Mouse (Mus musculus) layer of hippocampus, adult 9-11 months (tissue): ENCODE measurements around the gene Vav3.
A peak's percentile ranks its signal among the peaks of the same experiment; 100 is the strongest.

Experiments
- DNase-seq: peaks from one replicate; pipeline ENCODE4 v3.0.0; 2022

The Vav3 gene

GRCm38 (mm10) chr3:109596084-109596483 is 255.6 kb downstream of the Vav3 start:
- no peak for DNase-seq

- no peak for DNase-seq
Observed at GRCm38 (mm10) chr3:109600699-109601451, 260.4 kb downstream of the Vav3 start.

DNA sequence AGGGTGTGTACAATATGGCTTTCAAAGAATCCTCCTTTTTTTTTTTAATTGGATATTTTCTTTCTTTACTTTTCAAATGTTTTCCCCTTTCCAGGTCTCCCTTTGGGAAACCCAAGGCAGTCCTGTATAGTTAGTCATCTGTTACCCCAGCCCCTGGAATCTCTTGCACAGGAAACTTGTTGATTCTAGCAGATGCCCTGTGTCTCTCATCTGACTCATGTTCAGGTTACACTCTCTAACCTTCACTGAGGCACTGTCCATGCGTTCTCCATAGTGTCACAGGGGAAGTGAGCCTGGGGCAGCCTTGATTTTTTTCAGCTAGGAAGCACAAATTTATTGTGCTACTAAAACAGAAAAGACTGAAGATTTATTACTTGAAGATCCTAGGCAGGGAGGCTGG is 262.3 kb downstream of the Vav3 start:
- DNase-seq = no peak

GRCm38 (mm10) chr3:109606121-109606520 is 265.7 kb downstream of the Vav3 start:
- no peak for DNase-seq

DNA sequence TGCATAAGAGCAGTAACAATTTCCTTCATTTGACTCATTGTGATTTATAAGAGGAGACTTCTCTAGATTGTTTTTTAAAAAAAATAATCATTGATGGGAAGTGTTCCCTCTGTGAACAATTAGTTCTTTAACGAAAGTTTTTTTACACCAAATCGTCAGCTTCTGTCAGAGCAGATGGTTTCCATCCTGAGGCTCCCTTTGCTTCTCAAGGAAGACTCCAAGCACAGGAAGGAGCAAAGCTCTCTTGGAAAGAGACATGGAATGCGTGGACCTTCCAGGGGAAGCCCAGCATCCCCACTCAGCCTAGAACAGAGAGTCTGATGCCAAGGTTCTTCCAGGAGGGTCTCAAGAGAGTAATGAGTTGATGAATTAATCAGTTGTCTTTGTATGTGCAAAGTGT is 281.3 kb downstream of the Vav3 start:
- DNase-seq = peak; percentile 34

DNA sequence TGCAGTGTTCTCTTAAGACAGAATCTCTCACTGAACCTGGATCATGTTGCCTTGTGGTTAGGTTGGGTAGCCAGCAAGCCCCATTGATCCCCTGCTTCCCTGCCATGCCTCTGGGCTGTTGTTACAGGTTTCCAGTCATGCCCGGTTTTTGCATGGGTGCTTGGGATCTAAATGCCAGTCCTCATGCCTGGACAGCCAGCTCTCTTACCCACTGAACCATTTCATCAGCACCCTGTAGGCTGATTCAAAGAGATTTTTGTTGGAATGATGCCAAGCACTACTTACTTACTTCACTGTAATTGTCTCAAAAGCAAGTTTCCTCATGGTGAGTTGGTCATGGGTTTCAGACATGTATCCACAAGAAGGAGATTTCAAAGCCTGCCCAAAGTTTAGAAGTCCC is 281.9 kb downstream of the Vav3 start:
- no peak for DNase-seq

DNA sequence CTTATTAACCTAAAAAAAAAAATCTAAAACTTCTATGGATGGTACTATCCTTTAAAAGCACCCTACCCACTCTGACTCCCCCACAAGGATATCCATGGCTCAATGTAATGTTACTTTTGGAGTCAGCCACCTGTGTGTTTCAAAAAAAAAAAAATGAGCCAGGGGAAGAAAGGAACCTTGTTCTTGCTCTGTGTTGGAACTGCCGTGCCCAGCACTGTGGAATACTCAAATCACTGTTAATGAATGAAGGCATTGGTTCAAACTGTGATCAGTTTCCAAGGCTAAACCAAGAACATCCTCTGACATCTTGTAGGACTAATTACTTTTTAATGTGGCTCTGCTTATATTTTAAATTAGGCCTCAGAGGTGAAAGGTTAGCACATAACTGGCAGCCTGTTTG is 282.4 kb downstream of the Vav3 start:
- DNase-seq = no peak

GRCm38 (mm10) chr3:109623770-109624169 is 283.3 kb downstream of the Vav3 start:
- no peak for DNase-seq

DNA sequence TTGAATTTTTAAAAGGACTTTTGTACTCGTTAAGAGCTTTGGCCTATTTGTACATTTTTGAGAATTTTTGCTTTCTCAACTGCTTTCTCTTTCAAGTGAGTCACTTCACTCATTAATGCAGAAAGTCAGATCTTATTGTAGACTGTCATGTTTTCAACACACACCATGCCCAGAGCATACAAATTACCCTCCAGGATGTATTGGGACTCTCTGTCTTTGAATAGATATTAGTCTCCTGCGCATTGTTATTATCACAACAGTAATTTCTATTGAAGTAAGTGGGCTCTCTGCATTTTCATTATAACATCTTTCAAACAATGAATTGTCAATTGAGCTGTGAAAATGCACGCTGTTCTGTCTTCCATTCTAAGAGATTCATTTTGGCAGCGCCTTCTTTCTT is 295.6 kb downstream of the Vav3 start:
- no peak for DNase-seq

DNA sequence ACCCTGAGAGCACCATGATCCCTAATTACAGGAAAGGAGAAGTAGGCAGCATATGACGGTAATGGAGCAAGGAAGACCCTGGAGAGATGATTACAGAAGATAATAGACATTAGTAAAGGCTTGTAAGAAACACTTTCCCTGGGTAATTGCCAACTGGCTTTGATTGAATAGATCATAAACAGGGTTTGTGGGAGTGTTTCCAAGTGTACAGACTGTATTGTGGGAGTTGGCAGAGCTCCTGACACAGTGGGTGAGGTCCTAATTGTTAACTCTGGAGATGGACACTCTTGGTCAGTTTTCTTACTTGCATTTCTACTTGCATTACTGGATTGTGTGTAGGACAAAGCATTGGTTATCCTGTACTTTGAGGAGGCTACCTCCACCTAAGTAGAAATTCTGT is 298.9 kb downstream of the Vav3 start:
- DNase-seq = no peak

DNA sequence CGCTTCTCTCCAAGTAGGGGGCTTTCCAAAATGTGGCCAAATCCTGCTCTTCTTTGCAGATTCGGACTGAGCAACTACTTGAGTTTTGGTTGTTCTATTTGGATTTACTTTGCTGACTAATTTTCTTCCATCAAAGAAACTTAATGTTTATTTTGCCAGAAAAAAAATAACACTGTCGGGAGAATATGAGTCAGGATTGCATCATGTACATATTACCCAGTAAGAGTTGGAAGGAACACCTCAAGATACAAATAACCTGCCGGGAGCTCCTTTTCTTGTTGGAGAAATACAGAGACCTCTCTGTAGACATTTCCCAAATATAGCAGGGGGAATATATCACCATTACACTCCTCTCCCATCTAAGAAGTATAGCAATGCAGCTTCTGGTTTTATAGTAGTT is 300.3 kb downstream of the Vav3 start:
- DNase-seq = no peak

- no peak for DNase-seq
Observed at GRCm38 (mm10) chr3:109648242-109648641, 307.8 kb downstream of the Vav3 start.

DNA sequence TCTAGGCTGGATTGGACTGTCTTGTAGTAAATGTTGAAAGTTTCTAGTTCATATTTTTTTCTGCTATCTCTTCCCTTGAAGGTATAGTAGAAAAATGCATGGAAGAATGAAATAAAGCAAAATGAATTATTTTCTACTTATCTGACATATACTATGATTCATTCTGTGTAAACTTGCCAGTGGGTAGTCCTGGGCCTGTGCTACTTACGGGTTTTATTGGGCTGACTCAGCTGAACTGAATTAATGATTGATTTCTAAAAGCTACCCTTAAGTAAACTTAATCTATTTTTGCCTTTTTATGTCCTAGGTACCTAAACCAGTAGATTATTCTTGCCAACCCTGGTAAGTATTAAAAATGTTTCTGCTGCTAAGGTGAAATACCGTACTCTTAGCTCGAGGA is 311.0 kb downstream of the Vav3 start:
- no peak for DNase-seq

- no peak for DNase-seq
Observed at GRCm38 (mm10) chr3:109652860-109653631, 312.6 kb downstream of the Vav3 start.

GRCm38 (mm10) chr3:109654386-109654785 is 313.9 kb downstream of the Vav3 start:
- no peak for DNase-seq

DNA sequence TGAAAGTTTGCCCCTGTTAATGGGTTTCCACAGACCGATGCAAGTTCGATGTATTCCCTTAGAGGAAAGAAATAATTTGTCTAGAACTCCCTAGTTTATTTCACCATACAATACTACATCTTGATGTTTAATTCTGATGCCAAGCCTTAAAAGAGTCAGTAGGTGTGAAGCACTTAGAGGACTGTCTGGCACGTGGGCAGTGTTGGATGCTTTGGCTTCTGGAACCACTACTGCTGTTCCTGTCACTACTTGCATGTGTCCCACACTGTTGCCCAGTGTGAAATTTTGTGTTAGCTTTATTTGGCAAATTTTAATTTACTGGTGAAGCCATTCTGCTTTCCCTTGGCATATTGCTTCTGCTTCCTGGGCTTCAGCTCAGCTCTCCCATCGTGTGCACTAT is 331.3 kb downstream of the Vav3 start:
- peak; percentile 38 for DNase-seq

- no peak for DNase-seq
Observed at GRCm38 (mm10) chr3:109672925-109673324, 332.5 kb downstream of the Vav3 start.

- DNase-seq = no peak
Observed at GRCm38 (mm10) chr3:109680281-109680680, 339.8 kb downstream of the Vav3 start.

DNA sequence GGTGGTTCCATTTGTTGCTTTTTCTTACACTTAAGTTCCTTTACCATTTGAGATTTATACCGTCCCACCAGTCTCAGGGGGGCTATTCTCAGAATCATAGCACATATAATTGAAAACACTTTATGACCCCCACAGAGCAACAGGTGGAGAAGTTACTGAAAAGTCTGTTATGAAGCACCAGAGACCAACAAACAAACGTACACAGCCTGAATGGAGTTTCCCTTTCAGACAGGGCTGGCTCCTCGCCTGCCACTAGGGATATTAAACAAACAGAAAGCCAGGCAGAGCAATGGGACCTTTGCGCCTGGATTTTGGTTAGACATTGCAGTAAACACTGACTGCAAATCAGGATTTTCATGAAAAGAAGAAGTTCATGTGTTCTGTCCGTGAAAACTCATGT is 341.4 kb downstream of the Vav3 start:
- no peak for DNase-seq

DNA sequence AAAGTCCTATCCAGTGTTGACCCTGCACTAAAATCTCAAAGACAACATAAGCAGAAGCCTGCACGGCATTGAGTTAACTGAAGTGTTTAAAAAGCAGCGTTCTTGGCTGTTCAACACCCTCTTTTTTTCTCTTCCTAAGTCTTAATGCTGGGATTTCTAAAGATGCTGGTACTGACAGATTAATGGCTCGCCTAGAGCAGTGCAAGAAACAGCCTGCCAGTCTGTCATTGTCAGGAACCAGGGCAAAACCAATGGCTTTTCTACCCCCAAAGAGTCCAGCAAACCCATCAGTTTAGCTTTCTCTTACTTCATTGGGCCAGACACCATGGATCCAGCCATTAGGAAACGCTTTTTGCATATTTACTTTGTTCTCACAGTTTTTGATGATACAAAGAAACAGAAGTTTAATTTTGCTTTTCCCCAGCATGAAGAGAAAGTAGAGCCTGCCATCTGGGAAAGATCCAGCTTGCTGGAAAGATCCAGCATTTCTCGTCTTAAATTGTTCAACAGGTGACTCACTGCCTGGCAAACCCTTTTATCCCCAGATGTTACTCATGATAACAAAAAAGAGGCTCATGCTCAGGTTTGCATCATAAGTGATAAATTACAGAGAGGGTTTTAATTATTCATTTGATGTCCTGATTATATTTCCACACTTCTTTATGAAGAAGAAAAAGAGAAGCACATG is 343.3 kb downstream of the Vav3 start:
- peak; percentile 44 for DNase-seq

GRCm38 (mm10) chr3:109690566-109690965 is 350.1 kb downstream of the Vav3 start:
- DNase-seq = no peak

GRCm38 (mm10) chr3:109692613-109693012 is 352.2 kb downstream of the Vav3 start:
- DNase-seq = no peak

GRCm38 (mm10) chr3:109701301-109701700 is 360.8 kb downstream of the Vav3 start:
- DNase-seq = no peak
